Mouse (Mus musculus) heart, postnatal 10 days (tissue): ENCODE results near the gene Tbc1d23. TPM values are rescaled to one million over a fixed set of nuclear protein-coding genes. Genes with fewer than 3 reads are reported as not detected.

ENCODE experiments used
- DNase-seq, 2 experiments: peaks; one replicate each; pipeline ENCODE4 v3.0.0; 2021
- intact Hi-C: fragments of 180-260 bp; cut with DNase I; formaldehyde crosslinking; loops from one replicate; pipeline ENCODE4 v1.15.1; 2025
- total RNA-seq, 2 experiments: library from RNA; stranded (reverse); gene quantifications; 2 replicates each; pipeline ENCODE4 v1.2.3; 2021

Gene Tbc1d23
- total RNA-seq, 2 experiments from 2014 or later: 31.6 to 35.2 TPM

DNA sequence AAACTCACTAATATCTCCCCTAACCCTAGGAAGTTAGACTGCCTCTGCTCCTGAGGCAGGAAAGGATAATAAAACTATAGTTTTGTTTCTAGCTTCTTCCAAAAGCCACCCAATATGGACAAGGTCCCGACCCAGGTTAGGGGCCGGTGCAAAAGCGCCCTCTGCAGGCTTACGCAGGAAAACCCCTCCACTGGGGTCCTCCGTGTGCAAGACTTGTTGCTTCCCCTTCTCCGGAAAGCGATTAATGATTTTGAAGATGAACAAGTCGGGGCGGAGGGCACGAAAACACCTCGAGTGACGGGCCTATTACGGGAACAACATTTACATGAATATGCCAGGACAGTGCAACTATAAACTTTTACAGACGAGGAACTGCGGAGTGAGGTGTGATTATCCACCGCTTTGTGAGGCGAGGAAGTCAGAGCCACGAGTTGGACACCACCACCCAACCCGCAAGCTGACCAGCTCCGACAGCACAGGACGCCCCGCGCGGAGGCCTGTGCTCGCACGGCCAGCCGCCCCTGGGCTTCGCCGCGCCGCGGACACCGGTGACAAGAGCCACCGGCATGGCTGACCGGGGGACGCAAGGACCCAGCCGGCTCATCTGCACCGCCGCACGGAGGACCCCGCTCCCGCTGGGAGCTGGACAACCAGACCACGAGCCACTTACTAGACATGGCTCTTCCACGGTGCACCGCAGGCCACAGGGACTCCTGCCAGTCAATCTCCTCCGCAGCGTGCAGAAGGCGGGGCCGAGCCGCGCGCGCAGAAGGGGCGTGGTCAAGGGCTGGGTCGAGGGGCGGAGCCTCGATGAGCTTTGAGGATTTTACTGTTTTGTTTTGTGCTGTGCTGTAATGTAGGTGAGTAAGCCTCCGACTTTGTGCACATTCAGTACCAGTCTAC, 64.4 kb downstream of the Tbc1d23 start, which contains the start of gene Nit2:
Nit2 (minus strand) TSS at position 731 of the 903 bp plus-strand sequence.
- peak; percentile 96 to 97 for DNase-seq
- intact Hi-C loops: loop anchor here (2.0 kb wide), 1 partner anchor 50 kb away; no protein-coding TSS in a partner anchor

GRCm38 (mm10) chr16:57166086-57166485, 65.2 kb downstream of the Tbc1d23 start:
- no peak for DNase-seq
- intact Hi-C loops: loop anchor here (2.0 kb wide), 1 partner anchor 49 kb away; no protein-coding TSS in a partner anchor

DNA sequence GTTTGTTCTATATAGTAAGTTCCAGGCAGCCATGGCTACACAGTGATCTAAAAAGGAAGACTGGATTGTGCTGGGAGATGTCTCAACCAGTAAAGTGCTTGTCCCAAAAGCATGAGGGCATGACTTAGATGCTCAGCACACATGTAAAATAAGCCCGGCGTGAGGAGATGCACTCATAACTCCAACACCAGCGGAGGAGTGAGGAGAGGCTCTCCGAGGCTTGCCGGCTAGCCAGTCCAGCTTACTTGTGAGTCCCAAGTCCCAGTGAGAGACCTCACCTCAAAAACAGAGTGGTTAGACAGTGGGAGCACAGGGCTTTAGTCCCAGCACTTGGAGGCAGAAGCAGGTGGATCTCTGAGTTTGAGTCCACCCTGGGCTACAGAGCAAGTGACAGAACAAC, 66.1 kb downstream of the Tbc1d23 start:
- DNase-seq: no peak
- intact Hi-C loops: no loop called here

GRCm38 (mm10) chr16:57163694-57164093, 67.6 kb downstream of the Tbc1d23 start:
- intact Hi-C loops: no loop called here
- no peak for DNase-seq

DNA sequence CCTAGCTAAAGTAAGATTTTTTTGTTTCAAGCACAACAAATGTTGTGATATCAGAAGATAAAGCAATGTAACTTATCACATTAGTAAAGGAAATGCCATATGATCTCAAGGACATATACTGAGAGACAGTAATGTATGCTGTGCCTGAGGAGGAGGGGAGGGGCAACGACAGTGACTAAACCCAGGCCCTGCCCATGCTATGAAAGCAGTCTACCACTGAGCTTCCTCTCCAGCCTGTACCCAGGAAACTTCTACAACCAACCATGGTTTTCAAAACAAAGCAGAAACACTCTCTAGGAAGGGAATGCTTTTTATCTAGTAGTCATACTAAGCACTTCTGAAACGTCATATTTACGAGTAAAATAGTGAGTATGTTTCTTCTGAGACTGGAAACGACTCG, 68.5 kb downstream of the Tbc1d23 start:
- intact Hi-C loops: no loop called here

DNA sequence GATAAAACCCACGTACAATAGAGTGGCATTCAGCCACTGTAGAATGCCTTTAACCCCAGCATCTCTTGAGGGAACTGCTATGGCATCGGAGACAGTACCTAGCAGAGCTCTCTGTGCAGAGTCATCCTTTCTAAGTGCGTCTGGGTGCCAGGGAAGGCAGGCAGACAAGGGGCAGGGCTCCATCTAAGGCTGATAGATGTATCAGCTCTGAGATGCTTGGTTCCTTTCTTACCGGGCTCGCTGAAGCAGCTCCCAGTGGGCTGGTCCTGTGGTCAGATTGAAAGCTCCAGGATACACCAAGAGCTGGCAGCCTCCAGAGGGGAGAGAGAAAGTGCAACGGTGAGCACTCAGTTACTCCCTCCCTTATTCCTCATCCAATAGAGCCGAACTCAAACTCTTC, 71.5 kb downstream of the Tbc1d23 start:
- no peak for DNase-seq
- intact Hi-C loops: no loop called here

More for the DNA sequence above, 68.5 kb downstream of the Tbc1d23 start:
- no peak for DNase-seq

- intact Hi-C loops: no loop called here
- DNase-seq: no peak
Observed at GRCm38 (mm10) chr16:57157728-57158127, 73.6 kb downstream of the Tbc1d23 start.

- intact Hi-C loops: no loop called here
- no peak for DNase-seq
Observed at GRCm38 (mm10) chr16:57157076-57157475, 74.2 kb downstream of the Tbc1d23 start.

GRCm38 (mm10) chr16:57155899-57156298, 75.4 kb downstream of the Tbc1d23 start:
- intact Hi-C loops: no loop called here
- no peak for DNase-seq

DNA sequence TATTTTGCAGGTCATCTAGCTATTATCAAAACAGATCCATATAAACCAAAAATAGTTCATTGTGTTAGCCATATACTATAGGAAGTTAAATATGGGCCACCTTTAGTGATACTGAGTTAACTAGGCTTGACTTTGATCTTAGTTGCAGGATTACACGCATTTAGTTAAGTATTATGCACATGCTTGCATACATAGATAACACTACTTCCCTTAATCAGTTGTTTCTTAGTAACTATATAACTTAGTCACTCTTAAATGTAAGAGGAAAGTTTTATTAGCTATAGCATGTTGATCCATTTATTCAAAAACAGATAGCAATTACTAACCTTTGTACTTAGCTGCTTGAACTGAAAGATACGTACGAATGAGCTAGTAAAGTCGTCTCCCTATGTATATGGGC, 79.9 kb downstream of the Tbc1d23 start:
- no peak for DNase-seq
- intact Hi-C loops: no loop called here

- intact Hi-C loops: no loop called here
Observed at GRCm38 (mm10) chr16:57144741-57145140, 86.6 kb downstream of the Tbc1d23 start.

DNA sequence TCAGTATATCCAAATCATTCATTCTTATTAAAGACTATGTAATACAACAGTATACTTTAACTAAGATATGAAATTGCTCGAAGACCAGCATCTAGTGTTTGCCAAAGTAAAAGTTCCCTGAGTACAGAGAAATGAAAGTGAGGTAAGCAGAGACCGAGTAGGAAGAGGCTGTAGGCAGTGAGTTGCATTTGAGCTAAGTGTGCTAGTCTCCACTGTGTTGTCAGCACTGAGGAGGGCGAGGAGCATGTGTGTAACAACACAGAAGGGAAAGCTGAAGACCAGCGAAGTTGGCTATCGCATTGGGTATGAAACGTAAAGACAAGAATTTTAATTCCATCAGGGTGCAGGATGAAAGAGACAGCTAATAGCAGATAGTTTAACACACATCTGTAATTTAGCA, 97.7 kb downstream of the Tbc1d23 start:
- intact Hi-C loops: no loop called here
- DNase-seq: no peak

More at GRCm38 (mm10) chr16:57144741-57145140, 86.6 kb downstream of the Tbc1d23 start:
- DNase-seq: no peak

DNA sequence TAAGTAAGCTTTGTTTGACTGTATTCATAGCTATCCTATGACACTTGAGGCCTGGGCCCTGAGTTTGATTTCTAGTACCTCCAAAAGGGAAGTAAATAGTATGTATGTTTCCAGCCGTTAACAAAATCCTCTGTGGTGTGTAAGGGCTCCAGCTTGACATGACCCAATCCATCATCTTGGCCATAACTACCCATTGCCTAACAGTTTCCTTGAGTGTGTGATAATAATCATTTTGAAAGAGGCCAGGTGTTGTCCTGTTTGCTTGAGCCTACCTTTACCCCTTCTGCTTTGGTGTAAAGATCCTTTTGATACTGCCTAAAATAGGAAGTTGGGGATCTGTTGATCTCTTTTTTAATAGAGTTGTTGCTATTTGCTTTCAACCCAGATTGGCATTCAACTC, 99.0 kb downstream of the Tbc1d23 start:
- no peak for DNase-seq
- intact Hi-C loops: no loop called here

GRCm38 (mm10) chr16:57131544-57131943, 99.8 kb downstream of the Tbc1d23 start:
- intact Hi-C loops: no loop called here
- DNase-seq: no peak

GRCm38 (mm10) chr16:57130752-57131400, 100.4 kb downstream of the Tbc1d23 start:
- intact Hi-C loops: no loop called here
- no peak for DNase-seq

DNA sequence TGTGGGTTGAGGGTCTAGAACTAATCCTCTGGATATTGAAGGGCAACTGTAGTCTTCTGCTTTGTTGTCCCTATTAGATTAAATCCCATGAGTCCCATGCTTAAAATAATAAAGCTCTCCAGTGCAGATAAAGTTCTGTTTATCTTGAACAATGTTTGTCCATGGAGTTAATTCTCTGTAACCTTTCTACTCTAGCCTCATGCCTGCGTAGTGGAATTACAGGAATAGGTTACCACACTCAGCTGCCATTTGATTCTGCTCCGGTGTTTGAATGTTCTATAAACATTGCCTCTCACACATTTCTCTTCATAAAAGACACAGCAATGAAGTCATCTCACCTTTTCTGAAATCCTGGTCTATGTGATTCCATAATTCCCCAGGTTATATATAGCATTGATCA, 103.5 kb downstream of the Tbc1d23 start:
- DNase-seq: no peak
- intact Hi-C loops: no loop called here

- intact Hi-C loops: no loop called here
Observed at GRCm38 (mm10) chr16:57126268-57126667, 105.0 kb downstream of the Tbc1d23 start.

GRCm38 (mm10) chr16:57122682-57123445, 108.4 kb downstream of the Tbc1d23 start:
- intact Hi-C loops: loop anchor here (5.0 kb wide), 1 partner anchor 474 kb away; no protein-coding TSS in a partner anchor

More at GRCm38 (mm10) chr16:57126268-57126667, 105.0 kb downstream of the Tbc1d23 start:
- no peak for DNase-seq

DNA sequence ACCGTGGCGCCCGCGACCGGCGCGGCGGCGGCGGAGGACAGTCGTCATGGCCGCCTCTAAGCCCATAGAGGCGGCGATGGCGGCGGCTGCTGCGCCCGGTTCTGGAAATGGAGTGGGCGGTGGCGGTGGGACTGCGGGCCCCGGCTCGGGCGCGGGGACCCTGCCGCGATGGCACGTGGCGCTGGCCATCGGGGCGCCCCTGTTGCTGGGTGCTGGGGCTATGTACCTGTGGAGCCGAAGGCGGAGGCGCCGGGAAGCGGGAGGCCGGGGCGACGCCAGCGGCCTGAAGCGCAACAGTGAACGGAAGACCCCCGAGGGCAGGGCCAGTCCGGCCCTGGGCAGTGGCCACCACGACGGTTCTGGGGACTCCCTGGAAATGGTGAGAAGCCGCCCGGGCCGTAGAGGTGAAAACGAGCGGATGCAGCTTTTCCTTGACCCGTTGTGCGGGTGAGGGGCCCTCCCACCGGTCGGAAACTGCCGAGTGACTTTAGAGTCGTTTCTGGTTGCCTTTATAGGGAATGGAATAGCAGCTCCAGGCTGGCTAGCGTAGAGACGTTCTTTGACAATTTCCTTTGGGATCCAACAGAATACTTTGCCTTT, 109.4 kb downstream of the Tbc1d23 start:
- no peak for DNase-seq
- intact Hi-C loops: loop anchor here (5.0 kb wide), 1 partner anchor 475 kb away; no protein-coding TSS in a partner anchor

More at GRCm38 (mm10) chr16:57122682-57123445, 108.4 kb downstream of the Tbc1d23 start:
- no peak for DNase-seq
